Mouse (Mus musculus): ENCODE measurements around the gene Zfp827.

GRCm38 (mm10) chr8:79161172-79161778 lies 133.0 kb downstream of the Zfp827 start:
- TF ChIP-seq CTCF (IDR thresholded peaks at IDR 0.05; ENCODE audit: extremely low read depth, insufficient read depth, insufficient read length, insufficient replicate concordance) (no peak), POLR2A (IDR thresholded peaks at IDR 0.05; ENCODE audit: low read depth, low read length) (no peak)
